Mouse (Mus musculus): ENCODE measurements around the gene Nfyc. TPM values are rescaled to one million over a fixed set of nuclear protein-coding genes. Genes with fewer than 3 reads are reported as not detected.

The Nfyc gene
- 33.6 and 39.9 TPM in 2 replicates for total RNA-seq (2012; rRNA removed)
- 36.7 and 41.0 TPM in 2 replicates for total RNA-seq (2014; rRNA removed)
- 44.4 and 51.1 TPM in 2 replicates for polyA plus RNA-seq (2012; ENCODE audit: insufficient read length, low read depth)

DNA sequence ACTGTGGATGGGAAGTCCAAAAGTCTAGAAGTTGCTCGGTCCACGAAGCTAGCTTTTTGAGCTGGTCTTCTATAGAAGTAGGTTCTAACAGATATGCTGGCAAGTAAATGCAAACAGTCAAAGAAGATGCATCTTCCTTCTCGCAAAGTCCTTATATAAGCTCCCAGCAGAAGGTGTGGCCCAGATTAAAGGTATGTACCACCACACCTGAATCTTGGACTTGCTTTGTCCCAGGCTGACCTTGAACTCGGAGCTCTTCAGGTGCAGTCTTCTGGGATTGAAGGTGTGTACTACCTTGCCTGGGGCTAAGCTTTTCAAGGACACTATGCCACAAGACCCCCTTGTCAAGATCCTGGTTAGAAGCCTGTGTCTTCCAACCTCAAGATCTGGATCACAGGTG is at the start of gene Nfyc:
Gene Nfyc, minus strand, starts transcription at position 101 of the 400 bp plus-strand sequence.
- dilution Hi-C loops (cut with MboI; ENCODE audit: extremely low pct_ligation_motif_present, extremely low pct_unique_long_range_greater_than_20kb, low sequenced_read_pairs): no loop called here
- no peaks in the 10 kb centered on the region for H3K9me3 ChIP-seq (replicated peaks; ENCODE audit: low read length)
- no peak within 1 kb of the TSS for H3K4me3 ChIP-seq (replicated peaks in 1 of 3; ENCODE audit: low read depth in 2 of 3, low read length in 2 of 3, poor library complexity in 1 of 3)
- DNase-seq (ENCODE audit: extremely low read depth): no peak
- in situ Hi-C loops (cut with MboI; ENCODE audit: low pct_ligation_motif_present, low pct_unique_long_range_greater_than_20kb, low sequenced_read_pairs): no loop called here
- H3K4me2 ChIP-seq (ENCODE audit: insufficient read depth, low read depth, poor library complexity, severe bottlenecking): no peak within 1 kb of the TSS
- no peak within 1 kb of the TSS for H3K27ac ChIP-seq (ENCODE audit: insufficient read depth, low read depth)
- H3K9ac ChIP-seq (ENCODE audit: insufficient read depth, low read depth): no peak within 1 kb of the TSS
- H3K79me2 ChIP-seq (replicated peaks; ENCODE audit: control insufficient read depth, extremely low read depth, insufficient read depth, poor library complexity, severe bottlenecking): no peaks in the 10 kb centered on the region
- no peaks in the 10 kb centered on the region for H3K36me3 ChIP-seq (replicated peaks in 1 of 2; ENCODE audit: control insufficient read depth in 1 of 2, insufficient read depth in 1 of 2, low read length in 1 of 2)
- no peaks in the 10 kb centered on the region for H3K27me3 ChIP-seq (replicated peaks)
- H3K4me1 ChIP-seq (ENCODE audit: control insufficient read depth in 1 of 2, insufficient read depth in 2 of 2): peaks cover 0 to 4% of the 10 kb centered on the region in 2 experiments; a peak in 3 of 4 replicates
- TF ChIP-seq KAT2A (IDR thresholded peaks at IDR 0.05; ENCODE audit: insufficient replicate concordance, low read length) (no peak), MAFK (IDR thresholded peaks at IDR 0.05; ENCODE audit: insufficient replicate concordance, low read length) (no peak), POLR2AphosphoS2 (IDR thresholded peaks at IDR 0.05; ENCODE audit: low read depth, low read length) (no peak), RAD21 (IDR thresholded peaks at IDR 0.05; ENCODE audit: low read depth, low read length) (no peak), MEF2A (IDR thresholded peaks at IDR 0.05; ENCODE audit: borderline replicate concordance, low read depth, low read length) (no peak)

GRCm38 (mm10) chr4:120880731-120881432 is 49.5 kb upstream of the Nfyc start:
- dilution Hi-C loops (cut with MboI; ENCODE audit: extremely low pct_ligation_motif_present, extremely low pct_unique_long_range_greater_than_20kb, low sequenced_read_pairs): no loop called here
- H3K4me3 ChIP-seq (replicated peaks in 1 of 3; ENCODE audit: low read depth in 2 of 3, low read length in 2 of 3, poor library complexity in 1 of 3): no peak overlapping the region
- TF ChIP-seq MAZ (IDR thresholded peaks at IDR 0.05; ENCODE audit: low read depth, low read length) (no peak), EP300 (IDR thresholded peaks at IDR 0.05; ENCODE audit: low read length) (no peak), CHD2 (IDR thresholded peaks at IDR 0.05; ENCODE audit: low read length) (no peak), NRF1 (IDR thresholded peaks at IDR 0.05; ENCODE audit: low read depth, low read length) (no peak), TBP (conservative IDR thresholded peaks at IDR 0.05; ENCODE audit: low read depth, low read length) (no peak), SMC3 (IDR thresholded peaks at IDR 0.05; ENCODE audit: low read depth, low read length) (no peak), E2F4 (IDR thresholded peaks at IDR 0.05; ENCODE audit: insufficient replicate concordance, low read depth, low read length) (no peak), MAX (IDR thresholded peaks at IDR 0.05; ENCODE audit: low read length) (no peak), JUN (IDR thresholded peaks at IDR 0.05; ENCODE audit: insufficient read depth, low read depth, low read length) (no peak)

More at GRCm38 (mm10) chr4:120880731-120881432, 49.5 kb upstream of the Nfyc start:
- Histone ChIP-seq H3K4me2 (ENCODE audit: insufficient read depth, low read depth, poor library complexity, severe bottlenecking) (no peak overlapping the region), H3K4me1 (ENCODE audit: control insufficient read depth in 1 of 2, insufficient read depth in 2 of 2) (peaks cover 32 to 64% of the 10 kb centered on the region in 2 experiments), H3K9ac (ENCODE audit: insufficient read depth, low read depth) (no peak overlapping the region), H3K9me3 (replicated peaks; ENCODE audit: low read length) (no peaks in the 10 kb centered on the region), H3K27ac (ENCODE audit: insufficient read depth, low read depth) (no peak overlapping the region), H3K36me3 (replicated peaks in 1 of 2; ENCODE audit: control insufficient read depth in 1 of 2, insufficient read depth in 1 of 2, low read length in 1 of 2) (no peaks in the 10 kb centered on the region), H3K27me3 (replicated peaks) (peaks cover 2% of the 10 kb centered on the region), H3K79me2 (replicated peaks; ENCODE audit: control insufficient read depth, extremely low read depth, insufficient read depth, poor library complexity, severe bottlenecking) (no peaks in the 10 kb centered on the region)
- in situ Hi-C loops (cut with MboI; ENCODE audit: low pct_ligation_motif_present, low pct_unique_long_range_greater_than_20kb, low sequenced_read_pairs): no loop called here
- no peak for DNase-seq (ENCODE audit: extremely low read depth)

Measured in CH12.LX (cell line).